Mouse (Mus musculus) monocyte, adult 5-6 weeks (primary cell): ENCODE measurements around the gene Polr2h. TPM values are rescaled to one million over a fixed set of nuclear protein-coding genes. Genes with fewer than 3 reads are reported as not detected.
A peak's percentile ranks its signal among the peaks of the same experiment; 100 is the strongest.

Experiments used
- ATAC-seq: fragments of 153-309, 156-312 bp; replicated peaks from 2 replicates; pipeline ENCODE4 v1.8.0; 2017; ENCODE audit warnings: mild to moderate bottlenecking; ENCODE audit not compliant: low TSS enrichment, insufficient number of reproducible peaks, severe bottlenecking, poor library complexity, low FRiP score
- total RNA-seq: library from RNA; stranded (forward); fragments of 200-1000, 200-491, 200-594 nt; gene quantifications from 3 replicates; pipeline ENCODE4 v1.2.3, GENCODE M21; 2017

Polr2h gene
- total RNA-seq, 1 experiment from 2014 or later, result 20.0 TPM

DNA sequence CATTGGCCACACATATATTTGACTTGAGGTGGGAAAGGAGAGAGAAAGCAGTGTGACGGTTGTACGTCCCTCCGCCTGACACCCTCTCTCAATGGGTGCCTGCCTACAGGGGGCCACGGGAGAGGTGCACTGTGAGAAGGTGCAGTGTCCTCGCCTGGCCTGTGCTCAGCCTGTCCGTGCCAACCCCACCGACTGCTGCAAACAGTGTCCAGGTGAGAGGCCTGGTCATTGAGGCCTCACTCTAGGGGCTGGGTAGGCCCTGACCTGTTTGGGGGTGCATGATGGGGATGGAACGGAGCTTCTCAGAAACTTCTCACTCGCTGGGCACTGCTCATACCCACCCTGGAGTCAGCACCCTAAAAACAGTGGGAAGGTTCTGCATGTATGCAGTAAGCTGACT lies 22.4 kb downstream of the Polr2h start:
- ATAC-seq, result no peak

DNA sequence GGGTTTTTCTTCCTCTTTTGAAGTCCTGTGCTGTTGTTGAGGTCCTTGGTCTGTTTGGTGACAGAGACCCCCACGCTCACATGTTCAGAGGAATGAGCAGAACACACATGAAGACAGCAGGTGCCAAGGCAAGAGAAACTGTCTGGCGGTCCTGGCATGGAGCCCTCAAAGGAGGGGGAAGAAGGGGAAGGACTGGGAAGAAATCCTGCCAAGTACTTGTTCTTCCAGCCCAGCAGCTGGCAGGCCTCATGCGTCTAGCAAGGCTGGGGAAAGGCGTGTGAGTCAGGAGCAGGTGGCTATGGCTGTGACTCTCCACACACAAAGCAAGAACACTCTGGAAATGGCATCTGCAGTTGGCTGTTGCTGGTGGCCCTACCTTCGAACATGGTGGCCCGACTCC lies 29.2 kb downstream of the Polr2h start:
- no peak for ATAC-seq

DNA sequence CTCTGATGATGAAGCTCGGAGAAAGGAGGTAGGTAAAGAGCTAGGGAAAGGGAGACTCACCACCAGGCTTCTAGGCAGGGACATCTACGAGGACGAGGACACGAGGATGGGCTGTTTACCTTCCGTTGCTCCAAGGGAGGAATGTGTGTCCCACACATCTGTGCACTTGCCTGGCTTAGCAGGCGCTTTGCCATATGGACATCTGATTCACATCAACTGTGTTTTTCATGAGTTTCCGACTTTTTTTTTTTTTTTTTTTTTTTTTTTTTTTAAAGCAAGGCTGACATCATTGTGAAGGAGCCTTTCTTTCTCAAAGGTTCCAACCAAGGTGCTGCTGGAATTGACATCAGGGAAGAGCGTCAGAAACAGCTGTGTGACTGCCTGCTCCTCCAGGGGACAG lies 33.1 kb downstream of the Polr2h start:
- ATAC-seq, result no peak

DNA sequence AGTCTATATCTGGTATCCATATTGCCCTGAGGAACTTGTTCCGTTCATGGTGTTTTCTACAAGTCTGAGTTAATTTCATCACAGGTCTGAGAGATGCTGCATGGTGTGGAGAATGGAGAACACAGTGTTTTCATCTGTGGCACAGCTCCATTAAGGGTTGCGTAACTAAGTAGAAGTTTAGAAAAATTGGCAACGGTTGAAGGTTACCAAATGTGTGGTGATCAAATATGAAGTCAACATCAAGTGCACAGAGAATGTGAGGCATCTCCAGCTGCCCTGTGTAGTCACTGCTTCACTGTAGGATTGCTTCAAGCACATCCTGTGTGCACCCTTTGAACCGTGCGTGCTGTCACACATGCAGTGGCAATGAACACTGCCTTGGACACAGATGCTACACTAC lies 38.6 kb downstream of the Polr2h start:
- no peak for ATAC-seq

DNA sequence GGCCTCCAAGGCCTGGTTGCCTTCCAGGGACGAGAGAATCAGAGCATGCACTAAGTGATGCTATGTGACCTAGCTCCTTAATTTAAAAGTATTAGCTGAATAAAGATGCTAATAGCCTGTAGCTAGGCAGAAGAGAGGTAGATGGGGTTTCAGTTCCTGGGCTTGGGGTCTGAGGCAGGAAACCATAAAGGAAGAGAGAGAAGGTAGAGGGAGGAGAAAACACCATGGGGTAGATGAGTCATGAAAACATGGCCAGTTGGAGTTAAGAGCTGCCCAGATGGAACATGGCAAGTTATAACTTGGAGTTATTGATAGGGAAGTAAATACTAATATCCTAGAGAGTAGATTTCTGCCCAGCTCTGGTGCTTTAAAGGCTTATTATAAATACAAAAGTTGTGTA lies 39.9 kb downstream of the Polr2h start:
- ATAC-seq, result no peak

DNA sequence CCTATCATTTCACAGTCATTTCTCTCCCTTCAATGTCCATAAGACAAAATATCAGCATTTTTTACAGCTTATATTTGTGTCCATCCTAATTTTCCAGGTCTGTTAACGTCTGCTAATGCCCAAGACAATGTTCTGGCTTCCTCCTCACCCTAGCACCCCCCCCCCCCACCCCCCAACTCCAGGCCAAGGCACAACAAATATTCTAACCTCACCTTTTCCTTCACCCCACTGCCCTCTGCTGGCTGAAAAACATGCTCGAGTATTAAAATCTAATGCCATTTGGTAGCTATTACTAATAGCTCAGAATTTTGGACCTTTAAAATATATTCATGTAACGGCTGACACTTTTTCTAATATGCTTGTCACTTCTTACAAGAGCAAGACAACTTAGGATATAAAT lies 44.2 kb downstream of the Polr2h start:
- ATAC-seq, result no peak

DNA sequence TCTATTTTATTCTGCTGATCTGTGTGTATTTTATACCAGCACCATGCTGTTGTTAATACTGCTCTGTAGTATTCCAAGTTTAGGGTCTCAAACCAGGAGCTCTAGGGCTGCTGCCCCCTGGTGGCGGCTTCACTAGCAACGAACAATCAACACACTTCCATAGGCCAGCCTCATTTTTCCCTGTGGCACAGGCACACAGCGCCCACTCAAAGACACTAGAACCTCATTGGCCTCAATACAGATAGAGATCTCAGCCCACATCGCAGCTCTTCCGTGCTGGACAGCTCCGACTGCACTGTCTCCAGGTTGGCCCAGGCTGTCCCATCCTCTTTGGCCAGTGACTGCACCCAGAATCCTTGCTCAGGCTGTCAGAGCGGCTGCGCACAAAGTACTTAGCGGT lies 47.8 kb downstream of the Polr2h start:
- 0 out of 2 replicates have a peak, but pooled peaks have one; percentile 27 for ATAC-seq

Other genes with a start within 250 kb of the Polr2h start
- gene Eif2b5, start 218.8 kb upstream of the Polr2h start, total RNA-seq, result 41.2 to 57.3 TPM (median 43.4 TPM) in 3 replicates
- 2.7 to 8.4 TPM (median 5.5 TPM) in 3 replicates for gene Dvl3, start 200.7 kb upstream of the Polr2h start, total RNA-seq
- 128 to 192 TPM (median 148 TPM) in 3 replicates for gene Ap2m1, start 182.2 kb upstream of the Polr2h start, total RNA-seq
- 56.4 to 86.6 TPM (median 76.3 TPM) in 3 replicates for gene Abcf3, start 169.1 kb upstream of the Polr2h start, total RNA-seq
- not detected in 3 replicates for gene Vwa5b2, start 128.2 kb upstream of the Polr2h start, total RNA-seq
- gene Eef1akmt4, start 106.1 kb upstream of the Polr2h start, total RNA-seq, result 2.4 to 3.1 TPM (median 2.5 TPM) in 3 replicates
- gene Gm49333, start 106.1 kb upstream of the Polr2h start, total RNA-seq, result not detected in 3 replicates
- 4.3 to 11.9 TPM (median 5.5 TPM) in 3 replicates for gene Alg3, start 105.9 kb upstream of the Polr2h start, total RNA-seq
- 0.49 TPM in 1 of 3 replicates, not detected in the others for gene Camk2n2, start 96.4 kb upstream of the Polr2h start, total RNA-seq
- not detected in 3 replicates for gene Ece2, start 87.8 kb upstream of the Polr2h start, total RNA-seq
- 155 to 180 TPM (median 178 TPM) in 3 replicates for gene Psmd2, start 66.0 kb upstream of the Polr2h start, total RNA-seq
- gene Eif4g1, start 49.4 kb upstream of the Polr2h start, total RNA-seq, result 140 to 207 TPM (median 147 TPM) in 3 replicates
- gene Fam131a, start 24.4 kb upstream of the Polr2h start, total RNA-seq, result 1.8 to 5.8 TPM (median 3.5 TPM) in 3 replicates
- 0.68 TPM in 1 of 3 replicates, not detected in the others for gene Clcn2, start 81 bp downstream of the Polr2h start, total RNA-seq
- not detected in 3 replicates for gene Chrd, start 15.5 kb downstream of the Polr2h start, total RNA-seq
- gene Thpo, start 16.8 kb downstream of the Polr2h start, total RNA-seq, result not detected in 3 replicates